Mouse (Mus musculus) G1E-ER4 (cell line): ENCODE data around the gene Aoc2. TPM values are rescaled to one million over a fixed set of nuclear protein-coding genes. Genes with fewer than 3 reads are reported as not detected.

ENCODE experiments used
- GATA1 ChIP-seq: IDR thresholded peaks from one replicate; pipeline ENCODE4 v1.8.0; 2012; ENCODE audit warnings: low read length, inconsistent platforms
- polyA plus RNA-seq: library from polyadenylated mRNA; stranded (reverse); fragments of >175 nt; gene quantifications from 2 replicates; pipeline ENCODE4 v1.2.3, GENCODE M21; 2012

The Aoc2 gene
- polyA plus RNA-seq, 1 experiment: 8.6 TPM

- TF ChIP-seq GATA1: no peak
These were observed 22.7 kb upstream of the Aoc2 start, which contains the start of gene Becn1 for GRCm38 (mm10) chr11:101302004-101302798. Becn1 (minus strand) TSS chr11:101302286.

- TF ChIP-seq GATA1: no peak
These were observed 17.1 kb upstream of the Aoc2 start for GRCm38 (mm10) chr11:101307744-101308143.

GRCm38 (mm10) chr11:101311083-101311482 is 13.8 kb upstream of the Aoc2 start:
- no peak for TF ChIP-seq GATA1

GRCm38 (mm10) chr11:101312150-101312549 is 12.7 kb upstream of the Aoc2 start:
- TF ChIP-seq GATA1: no peak

GRCm38 (mm10) chr11:101314567-101314966 is 10.3 kb upstream of the Aoc2 start:
- TF ChIP-seq GATA1: no peak

GRCm38 (mm10) chr11:101315082-101315650 is 9.7 kb upstream of the Aoc2 start:
- TF ChIP-seq GATA1: no peak

- peak; percentile 69 for TF ChIP-seq GATA1
These were observed 9.0 kb upstream of the Aoc2 start, which contains the start of gene Psme3 for GRCm38 (mm10) chr11:101315665-101316500. Psme3 (plus strand) TSS chr11:101316213.

- no peak for TF ChIP-seq GATA1
These were observed 8.4 kb upstream of the Aoc2 start for GRCm38 (mm10) chr11:101316501-101316917.

GRCm38 (mm10) chr11:101323609-101324008 is 1.3 kb upstream of the Aoc2 start:
- no peak for TF ChIP-seq GATA1

GRCm38 (mm10) chr11:101326147-101326546 is 1.3 kb downstream of the Aoc2 start:
- no peak for TF ChIP-seq GATA1

- TF ChIP-seq GATA1: no peak
These were observed 2.4 kb downstream of the Aoc2 start for GRCm38 (mm10) chr11:101327311-101327710.

- TF ChIP-seq GATA1: no peak
These were observed 4.2 kb downstream of the Aoc2 start for GRCm38 (mm10) chr11:101328941-101329635.

GRCm38 (mm10) chr11:101330371-101330924 is 5.6 kb downstream of the Aoc2 start, which contains the start of gene Aoc3:
Aoc3 (plus strand) TSS chr11:101330605.
- TF ChIP-seq GATA1: no peak

- TF ChIP-seq GATA1: no peak
These were observed 7.7 kb downstream of the Aoc2 start for GRCm38 (mm10) chr11:101332537-101332936.

GRCm38 (mm10) chr11:101334023-101334422 is 9.2 kb downstream of the Aoc2 start:
- no peak for TF ChIP-seq GATA1
